Mouse (Mus musculus) right cerebral cortex, adult 2 months (tissue): ENCODE measurements at regions not wholly inside any gene's neighbourhood (a gene's known extent, or its start where the extent isn't known, plus 50 kb on each side); places are given as distances from the start of the nearest gene placed in this dataset.

ENCODE experiments used
- DNase-seq, 2 experiments: peaks; one replicate each; pipeline ENCODE4 v3.0.0; 2021 to 2022; ENCODE audit warnings: low spot score in 2 of 2

GRCm38 (mm10) chr1:35715931-35716330 lies 352.3 kb upstream of the Hs6st1 start:
- DNase-seq, result no peak

GRCm38 (mm10) chr1:35717166-35717565 lies 351.0 kb upstream of the Hs6st1 start:
- DNase-seq, result no peak

GRCm38 (mm10) chr1:35717659-35718058 lies 350.5 kb upstream of the Hs6st1 start:
- DNase-seq, result no peak

- no peak for DNase-seq
Observed at GRCm38 (mm10) chr1:35720063-35720462, 348.1 kb upstream of the Hs6st1 start.

- no peak for DNase-seq
Observed at GRCm38 (mm10) chr1:35724366-35724900, 343.8 kb upstream of the Hs6st1 start.

GRCm38 (mm10) chr1:35726596-35726995 lies 341.6 kb upstream of the Hs6st1 start:
- DNase-seq, result peak; percentile 80 to 81

- no peak for DNase-seq
Observed at GRCm38 (mm10) chr1:35727310-35727990, 340.8 kb upstream of the Hs6st1 start.

- DNase-seq, result no peak
Observed at GRCm38 (mm10) chr1:35729785-35730295, 338.4 kb upstream of the Hs6st1 start.

GRCm38 (mm10) chr1:35730309-35730708 lies 337.9 kb upstream of the Hs6st1 start:
- DNase-seq, result no peak

- DNase-seq, result no peak
Observed at GRCm38 (mm10) chr1:35736247-35736646, 332.0 kb upstream of the Hs6st1 start.

GRCm38 (mm10) chr1:35749603-35750002 lies 318.6 kb upstream of the Hs6st1 start:
- DNase-seq, result peak in 1 of 2 experiments; percentile 33

- no peak for DNase-seq
Observed at GRCm38 (mm10) chr1:35750092-35750521, 318.1 kb upstream of the Hs6st1 start.

- no peak for DNase-seq
Observed at GRCm38 (mm10) chr1:35752636-35753035, 315.6 kb upstream of the Hs6st1 start.

GRCm38 (mm10) chr1:35754170-35754569 lies 314.0 kb upstream of the Hs6st1 start:
- DNase-seq, result no peak

- peak; percentile 83 to 88 for DNase-seq
Observed at GRCm38 (mm10) chr1:35759010-35759409, 309.2 kb upstream of the Hs6st1 start.

GRCm38 (mm10) chr1:35759600-35759999 lies 308.6 kb upstream of the Hs6st1 start:
- DNase-seq, result peak; percentile 60 to 62

- no peak for DNase-seq
Observed at GRCm38 (mm10) chr1:35763051-35763450, 305.1 kb upstream of the Hs6st1 start.

GRCm38 (mm10) chr1:35763456-35763855 lies 304.7 kb upstream of the Hs6st1 start:
- no peak for DNase-seq

- DNase-seq, result no peak
Observed at GRCm38 (mm10) chr1:35764068-35764467, 304.1 kb upstream of the Hs6st1 start.

GRCm38 (mm10) chr1:35765692-35766091 lies 302.5 kb upstream of the Hs6st1 start:
- DNase-seq, result no peak

- no peak for DNase-seq
Observed at GRCm38 (mm10) chr1:35766271-35766670, 301.9 kb upstream of the Hs6st1 start.

GRCm38 (mm10) chr1:35772567-35772966 lies 295.6 kb upstream of the Hs6st1 start:
- peak; percentile 9 to 37 for DNase-seq

- DNase-seq, result no peak
Observed at GRCm38 (mm10) chr1:35774566-35774965, 293.6 kb upstream of the Hs6st1 start.
